Mouse (Mus musculus) olfactory bulb, adult 2 months (tissue): Measurements from ENCODE around the gene Csn2.

Experiments used
- CTCF ChIP-seq: fragments of 200-500 bp; IDR thresholded peaks from 2 replicates; pipeline ENCODE4 v1.5.1; 2012; ENCODE audit warnings: low read depth, mild to moderate bottlenecking, low read length, moderate library complexity; ENCODE audit not compliant: insufficient read depth
- POLR2A ChIP-seq: fragments of 200-500 bp; IDR thresholded peaks from 2 replicates; pipeline ENCODE4 v1.6.1; 2012; ENCODE audit warnings: mild to moderate bottlenecking, low read depth, low read length, moderate library complexity; ENCODE audit not compliant: insufficient read depth

DNA sequence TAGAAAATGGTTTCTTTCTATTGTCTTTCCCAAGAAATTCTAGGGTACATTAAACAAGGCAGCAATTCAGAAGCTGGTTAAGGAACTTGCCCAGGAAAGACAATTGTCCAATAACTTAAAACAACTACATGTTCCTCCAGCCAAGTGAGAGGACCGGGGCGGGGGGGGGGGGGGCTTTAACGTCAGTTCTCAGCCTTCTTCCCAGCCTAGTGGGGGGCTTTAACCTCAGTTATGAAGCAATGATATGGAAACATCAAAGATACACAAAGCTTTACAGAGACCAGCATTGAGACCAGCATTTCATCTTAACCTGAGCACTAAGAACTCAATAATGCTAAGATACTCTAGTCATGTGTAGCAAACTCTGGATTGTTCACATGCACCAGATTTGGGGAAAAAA lies at the start of gene Csn2:
- TF ChIP-seq POLR2A (no peak), CTCF (no peak)
